Mouse (Mus musculus): ENCODE measurements at regions not wholly inside any gene's neighbourhood (a gene's known extent, or its start where the extent isn't known, plus 50 kb on each side); places are given as distances from the start of the nearest gene placed in this dataset.

DNA sequence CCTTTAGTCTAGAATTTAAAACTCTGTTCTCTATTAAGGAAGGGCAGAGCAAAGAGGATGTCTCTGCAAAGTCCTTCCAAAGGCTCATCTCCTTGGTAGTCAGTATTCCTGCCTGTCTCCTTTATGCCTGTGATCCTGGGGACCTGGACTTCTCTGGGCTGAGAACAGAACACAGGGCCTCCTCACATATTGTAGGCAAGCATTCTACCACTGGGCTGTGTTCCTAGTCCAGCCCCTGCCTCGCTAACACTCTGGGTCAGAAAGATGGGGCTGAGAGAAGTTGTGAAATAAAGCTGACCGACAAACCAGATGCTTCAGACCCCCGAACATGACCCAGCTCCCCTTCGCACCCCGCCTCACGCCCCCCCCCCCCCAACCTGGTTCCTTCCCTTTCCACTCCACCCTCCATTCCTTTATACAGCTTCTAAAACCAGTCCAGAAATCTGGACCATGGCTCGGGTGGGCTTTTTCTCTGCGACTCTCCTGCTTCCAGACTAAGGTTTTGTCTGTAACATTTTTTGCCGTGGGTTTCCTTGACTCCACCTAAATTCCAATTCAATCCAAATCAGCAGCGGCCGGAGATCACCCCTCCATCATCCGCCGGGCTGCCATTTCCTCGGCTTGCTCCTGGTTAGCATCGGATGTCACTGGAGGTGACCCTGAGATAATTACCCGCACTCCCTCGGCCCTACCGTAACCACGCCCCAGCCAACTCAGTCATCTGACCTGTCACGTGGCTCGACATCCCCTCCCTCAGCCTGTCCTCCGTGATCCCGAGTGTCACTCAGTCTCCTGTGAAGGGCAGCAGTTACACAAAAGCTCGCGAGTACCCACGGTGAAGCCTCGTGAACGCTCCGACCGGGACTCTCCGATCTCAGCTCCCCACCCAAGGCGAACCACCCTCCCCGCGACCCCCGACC is 89.3 kb upstream of the Synm start:
- peak overlapping the region; percentile 45 for H3K4me3 ChIP-seq (ENCODE audit: low read depth, low read length)
- WGBS: 3% methylated on average over 35 of the region's 35 CpGs
- DNase-seq (ENCODE audit: low spot score) (peak; percentile 81), ATAC-seq (ENCODE audit: low FRiP score) (peak; percentile 96)
- no peak overlapping the region for H3K27ac ChIP-seq (ENCODE audit: low read depth, low read length)
- 0 out of 2 replicates have a peak, but pooled peaks cover 2% of the 10 kb centered on the region for H3K4me1 ChIP-seq (replicated peaks; ENCODE audit: control insufficient read depth, insufficient read depth, low read length)
- no peaks in the 10 kb centered on the region for H3K9me3 ChIP-seq (ENCODE audit: control insufficient read depth, low read length)
- H3K9ac ChIP-seq (ENCODE audit: low read depth, low read length): peak overlapping the region; percentile 59
- H3K36me3 ChIP-seq (ENCODE audit: control insufficient read depth, insufficient read depth, low read length): no peaks in the 10 kb centered on the region
- H3K4me2 ChIP-seq (replicated peaks; ENCODE audit: low read depth, low read length): peak overlapping the region; percentile 60
- 0 out of 2 replicates have a peak, but pooled peaks cover 2% of the 10 kb centered on the region for H3K27me3 ChIP-seq (ENCODE audit: control insufficient read depth, insufficient read depth, low read length)

DNA sequence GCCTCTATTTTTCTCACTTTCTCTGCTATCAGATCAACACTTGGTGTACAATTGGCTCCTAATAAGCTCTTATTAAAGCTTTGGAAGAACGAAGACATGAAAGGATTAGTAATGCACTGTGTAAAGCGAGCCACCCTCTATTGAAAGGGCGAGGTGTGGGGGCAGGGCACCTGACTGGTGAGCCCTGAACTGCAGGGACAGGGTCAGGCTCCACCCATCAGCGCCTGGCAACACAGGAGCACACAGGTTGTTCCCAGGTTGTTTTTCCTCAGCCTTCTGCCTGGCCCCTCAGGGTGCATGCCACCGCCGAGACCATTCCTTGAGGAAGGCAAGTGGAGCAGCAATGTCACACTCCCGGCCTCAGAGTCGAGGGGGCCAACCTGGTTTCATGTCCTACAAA is 87.3 kb upstream of the Synm start:
- H3K27me3 ChIP-seq (ENCODE audit: control insufficient read depth, insufficient read depth, low read length): 0 out of 2 replicates have a peak, but pooled peaks cover 2% of the 10 kb centered on the region
- H3K36me3 ChIP-seq (ENCODE audit: control insufficient read depth, insufficient read depth, low read length): no peaks in the 10 kb centered on the region
- no peak overlapping the region for H3K4me2 ChIP-seq (replicated peaks; ENCODE audit: low read depth, low read length)
- H3K4me3 ChIP-seq (ENCODE audit: low read depth, low read length): no peak overlapping the region
- no peak overlapping the region for H3K9ac ChIP-seq (ENCODE audit: low read depth, low read length)
- no peak for ATAC-seq (ENCODE audit: low FRiP score)
- 6% methylated on average over 8 of the region's 8 CpGs for WGBS
- DNase-seq (ENCODE audit: low spot score): no peak
- no peak overlapping the region for H3K27ac ChIP-seq (ENCODE audit: low read depth, low read length)
- H3K4me1 ChIP-seq (replicated peaks; ENCODE audit: control insufficient read depth, insufficient read depth, low read length): 0 out of 2 replicates have a peak, but pooled peaks cover 2% of the 10 kb centered on the region
- no peaks in the 10 kb centered on the region for H3K9me3 ChIP-seq (ENCODE audit: control insufficient read depth, low read length)

DNA sequence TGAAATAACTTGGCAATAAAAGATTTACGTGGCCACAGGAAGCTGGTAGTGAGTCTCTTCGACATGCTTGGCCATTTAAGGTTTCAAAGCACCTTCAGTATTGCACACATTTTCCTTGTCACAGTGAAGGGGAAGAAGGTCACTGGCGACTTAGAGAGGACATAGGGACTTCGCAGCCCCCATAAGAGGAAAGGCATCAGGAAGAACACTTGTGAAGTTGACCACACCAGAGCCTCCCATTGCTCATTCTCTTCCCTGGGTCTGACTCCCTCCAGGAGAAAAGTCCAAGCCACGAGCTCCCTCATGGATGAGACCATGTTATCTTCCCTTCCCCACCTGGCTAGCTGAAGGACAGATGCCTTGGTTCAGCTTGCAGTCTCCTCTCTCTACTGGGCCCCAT is 77.4 kb upstream of the Synm start:
- Histone ChIP-seq H3K9ac (ENCODE audit: low read depth, low read length) (no peak overlapping the region), H3K9me3 (ENCODE audit: control insufficient read depth, low read length) (no peaks in the 10 kb centered on the region), H3K4me3 (ENCODE audit: low read depth, low read length) (no peak overlapping the region), H3K4me2 (replicated peaks; ENCODE audit: low read depth, low read length) (no peak overlapping the region), H3K4me1 (replicated peaks; ENCODE audit: control insufficient read depth, insufficient read depth, low read length) (no peaks in the 10 kb centered on the region), H3K27ac (ENCODE audit: low read depth, low read length) (no peak overlapping the region), H3K36me3 (ENCODE audit: control insufficient read depth, insufficient read depth, low read length) (no peaks in the 10 kb centered on the region), H3K27me3 (ENCODE audit: control insufficient read depth, insufficient read depth, low read length) (no peaks in the 10 kb centered on the region)
- DNase-seq (ENCODE audit: low spot score) (no peak), ATAC-seq (ENCODE audit: low FRiP score) (no peak)
- WGBS: 90% methylated on average over 5 of the region's 5 CpGs

DNA sequence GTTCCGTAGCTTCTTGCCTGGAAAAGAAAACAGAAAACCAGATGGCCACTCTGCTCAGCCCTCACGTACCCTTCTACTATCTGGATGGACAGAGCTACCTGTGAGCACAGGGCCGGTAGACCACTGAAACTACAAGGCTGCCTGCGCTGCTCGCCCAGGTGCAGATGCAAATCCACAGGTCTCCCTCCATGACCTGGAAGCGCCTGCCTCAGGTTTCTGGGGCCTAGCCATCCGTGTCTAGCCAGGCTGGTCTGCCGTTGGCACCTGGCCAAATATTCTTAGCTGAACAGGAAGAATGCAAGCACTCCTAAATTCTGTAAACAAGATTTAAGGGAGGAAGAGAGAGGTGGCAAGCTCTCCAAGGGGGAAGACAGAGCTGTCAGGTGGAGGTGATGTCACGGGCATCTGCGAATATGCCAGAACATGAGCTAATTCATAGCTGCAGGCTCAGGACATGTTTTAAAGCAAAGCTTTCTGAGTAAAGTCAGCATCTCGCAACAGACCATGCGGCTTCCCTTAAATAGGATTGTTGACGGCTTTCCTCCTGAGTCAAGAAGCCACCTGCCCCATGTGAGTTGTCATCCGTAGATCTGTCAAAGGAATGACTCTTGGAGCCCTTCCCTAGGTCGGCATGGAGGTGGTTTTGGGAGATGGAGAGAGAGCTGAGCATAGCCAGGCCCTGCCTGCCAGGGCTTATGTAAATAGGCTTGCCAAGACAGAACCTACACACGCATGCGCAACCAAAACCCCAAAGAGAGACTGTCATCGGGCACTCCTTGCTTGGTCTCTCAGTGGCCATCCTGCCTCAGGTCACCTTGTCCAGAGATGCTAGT is 76.8 kb upstream of the Synm start:
- Histone ChIP-seq H3K36me3 (ENCODE audit: control insufficient read depth, insufficient read depth, low read length) (no peaks in the 10 kb centered on the region), H3K4me2 (replicated peaks; ENCODE audit: low read depth, low read length) (no peak overlapping the region), H3K27ac (ENCODE audit: low read depth, low read length) (no peak overlapping the region), H3K4me3 (ENCODE audit: low read depth, low read length) (no peak overlapping the region), H3K4me1 (replicated peaks; ENCODE audit: control insufficient read depth, insufficient read depth, low read length) (no peaks in the 10 kb centered on the region), H3K27me3 (ENCODE audit: control insufficient read depth, insufficient read depth, low read length) (no peaks in the 10 kb centered on the region), H3K9me3 (ENCODE audit: control insufficient read depth, low read length) (no peaks in the 10 kb centered on the region), H3K9ac (ENCODE audit: low read depth, low read length) (no peak overlapping the region)
- DNase-seq (ENCODE audit: low spot score): no peak
- ATAC-seq (ENCODE audit: low FRiP score): no peak
- WGBS: 84% methylated on average over 18 of the region's 18 CpGs

DNA sequence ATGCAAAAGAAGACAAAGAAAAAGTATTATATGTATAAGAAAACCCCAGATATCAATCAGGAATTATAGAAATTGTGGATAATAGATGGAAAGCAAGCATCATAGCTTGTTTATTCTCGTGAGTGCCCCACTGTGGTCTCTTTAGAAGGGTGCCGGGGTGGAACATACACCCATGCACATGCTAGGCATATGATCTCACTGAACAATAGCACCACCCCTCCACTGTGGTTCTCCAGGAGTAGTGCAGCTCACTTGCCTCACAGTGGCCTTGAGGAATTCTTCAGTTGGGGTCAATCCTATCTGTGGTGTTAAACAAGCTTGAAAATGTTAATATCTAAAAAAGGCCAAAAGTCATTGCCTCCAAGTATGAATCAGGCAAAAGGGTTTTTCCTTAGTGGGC is 72.2 kb upstream of the Synm start:
- 72% methylated on average over 2 of the region's 2 CpGs for WGBS
- no peaks in the 10 kb centered on the region for H3K4me1 ChIP-seq (replicated peaks; ENCODE audit: control insufficient read depth, insufficient read depth, low read length)
- ATAC-seq (ENCODE audit: low FRiP score): no peak

DNA sequence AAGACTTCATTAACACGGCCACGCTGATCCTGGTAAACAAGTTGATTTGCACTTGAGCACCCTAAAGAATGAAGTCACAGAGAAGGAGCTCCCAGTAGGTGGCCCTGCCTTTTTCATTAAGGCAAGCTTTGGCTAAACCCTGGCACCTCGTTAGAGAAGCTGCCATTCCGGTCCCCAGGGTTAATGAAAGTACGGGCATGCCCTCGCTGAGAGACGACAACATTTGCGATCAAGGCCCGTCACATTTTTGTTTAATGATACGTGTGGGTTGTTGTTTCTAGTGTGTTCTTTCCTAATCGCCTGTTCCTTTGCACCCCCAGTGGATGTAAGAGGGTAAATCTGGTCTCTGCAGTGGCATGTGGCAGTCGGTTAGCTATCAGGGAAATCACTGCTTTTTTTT is 67.8 kb upstream of the Synm start:
- 71% methylated on average over 12 of the region's 12 CpGs for WGBS

More for the DNA sequence above, 72.2 kb upstream of the Synm start:
- Histone ChIP-seq H3K27me3 (ENCODE audit: control insufficient read depth, insufficient read depth, low read length) (no peaks in the 10 kb centered on the region), H3K36me3 (ENCODE audit: control insufficient read depth, insufficient read depth, low read length) (no peaks in the 10 kb centered on the region), H3K4me2 (replicated peaks; ENCODE audit: low read depth, low read length) (no peak overlapping the region), H3K9ac (ENCODE audit: low read depth, low read length) (no peak overlapping the region), H3K27ac (ENCODE audit: low read depth, low read length) (no peak overlapping the region), H3K4me3 (ENCODE audit: low read depth, low read length) (no peak overlapping the region), H3K9me3 (ENCODE audit: control insufficient read depth, low read length) (no peaks in the 10 kb centered on the region)
- no peak for DNase-seq (ENCODE audit: low spot score)

DNA sequence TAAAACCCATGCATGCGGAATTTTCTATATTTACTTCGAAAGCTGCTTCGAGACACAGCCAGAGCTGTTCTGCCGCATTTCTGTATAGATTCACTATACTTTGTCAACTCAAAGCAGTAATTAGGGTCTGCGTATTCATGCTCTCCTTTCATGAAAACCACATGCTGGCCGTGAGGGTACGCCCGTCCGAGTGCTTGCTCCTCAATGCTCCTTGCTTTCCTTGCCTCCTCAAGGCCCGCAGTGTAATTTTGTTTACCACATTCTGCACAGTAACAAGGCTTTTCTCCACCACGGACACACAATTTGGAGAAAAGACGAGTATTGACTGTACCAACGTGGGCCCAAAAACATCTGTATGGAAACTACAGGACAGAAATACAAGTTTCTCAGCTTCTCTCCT is 67.4 kb upstream of the Synm start:
- Histone ChIP-seq H3K36me3 (ENCODE audit: control insufficient read depth, insufficient read depth, low read length) (no peaks in the 10 kb centered on the region), H3K27ac (ENCODE audit: low read depth, low read length) (no peak overlapping the region), H3K27me3 (ENCODE audit: control insufficient read depth, insufficient read depth, low read length) (no peaks in the 10 kb centered on the region), H3K4me2 (replicated peaks; ENCODE audit: low read depth, low read length) (no peak overlapping the region), H3K9me3 (ENCODE audit: control insufficient read depth, low read length) (no peaks in the 10 kb centered on the region), H3K4me1 (replicated peaks; ENCODE audit: control insufficient read depth, insufficient read depth, low read length) (no peaks in the 10 kb centered on the region), H3K4me3 (ENCODE audit: low read depth, low read length) (no peak overlapping the region), H3K9ac (ENCODE audit: low read depth, low read length) (no peak overlapping the region)
- DNase-seq (ENCODE audit: low spot score) (no peak), ATAC-seq (ENCODE audit: low FRiP score) (no peak)
- 85% methylated on average over 13 of the region's 13 CpGs for WGBS

More for the DNA sequence above, 67.8 kb upstream of the Synm start:
- Histone ChIP-seq H3K27ac (ENCODE audit: low read depth, low read length) (no peak overlapping the region), H3K4me3 (ENCODE audit: low read depth, low read length) (no peak overlapping the region), H3K4me1 (replicated peaks; ENCODE audit: control insufficient read depth, insufficient read depth, low read length) (no peaks in the 10 kb centered on the region), H3K9ac (ENCODE audit: low read depth, low read length) (no peak overlapping the region), H3K9me3 (ENCODE audit: control insufficient read depth, low read length) (no peaks in the 10 kb centered on the region), H3K4me2 (replicated peaks; ENCODE audit: low read depth, low read length) (no peak overlapping the region), H3K36me3 (ENCODE audit: control insufficient read depth, insufficient read depth, low read length) (no peaks in the 10 kb centered on the region), H3K27me3 (ENCODE audit: control insufficient read depth, insufficient read depth, low read length) (no peaks in the 10 kb centered on the region)
- DNase-seq (ENCODE audit: low spot score) (no peak), ATAC-seq (ENCODE audit: low FRiP score) (no peak)

DNA sequence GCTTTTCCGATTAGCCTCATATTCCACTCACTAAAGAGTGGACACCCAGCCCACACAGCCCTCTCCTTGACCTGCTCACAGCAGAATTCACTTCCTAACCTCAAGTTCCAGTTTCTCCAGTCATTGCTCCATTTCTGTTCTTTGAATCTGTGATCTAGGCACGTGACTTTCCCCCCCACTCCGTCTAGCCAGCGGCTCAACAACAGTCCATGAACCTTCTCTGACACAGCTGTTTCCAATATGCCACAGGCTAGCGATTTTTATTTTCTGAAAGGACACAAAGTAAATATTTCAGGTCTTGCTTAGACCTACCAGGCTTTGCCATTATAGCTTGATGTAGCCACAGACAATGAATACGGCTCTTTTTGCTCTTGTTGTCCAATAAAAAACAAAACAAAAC is 66.8 kb upstream of the Synm start:
- Histone ChIP-seq H3K4me3 (ENCODE audit: low read depth, low read length) (no peak overlapping the region), H3K36me3 (ENCODE audit: control insufficient read depth, insufficient read depth, low read length) (no peaks in the 10 kb centered on the region), H3K9me3 (ENCODE audit: control insufficient read depth, low read length) (no peaks in the 10 kb centered on the region), H3K4me1 (replicated peaks; ENCODE audit: control insufficient read depth, insufficient read depth, low read length) (no peaks in the 10 kb centered on the region), H3K4me2 (replicated peaks; ENCODE audit: low read depth, low read length) (no peak overlapping the region), H3K9ac (ENCODE audit: low read depth, low read length) (no peak overlapping the region), H3K27ac (ENCODE audit: low read depth, low read length) (no peak overlapping the region), H3K27me3 (ENCODE audit: control insufficient read depth, insufficient read depth, low read length) (no peaks in the 10 kb centered on the region)
- no peak for DNase-seq (ENCODE audit: low spot score)
- ATAC-seq (ENCODE audit: low FRiP score): no peak
- 78% methylated on average over 6 of the region's 6 CpGs for WGBS
